Mouse (Mus musculus) right cerebral cortex, postnatal 14 days (tissue): ENCODE measurements around the gene Hmgb4.

ENCODE experiments used
- DNase-seq: peaks from one replicate; pipeline ENCODE4 v3.0.0; 2022

The Hmgb4 gene

GRCm38 (mm10) chr4:128260907-128261560 lies at the start of gene Hmgb4:
Hmgb4 (minus strand) TSS chr4:128260957.
- no peak for DNase-seq

DNA sequence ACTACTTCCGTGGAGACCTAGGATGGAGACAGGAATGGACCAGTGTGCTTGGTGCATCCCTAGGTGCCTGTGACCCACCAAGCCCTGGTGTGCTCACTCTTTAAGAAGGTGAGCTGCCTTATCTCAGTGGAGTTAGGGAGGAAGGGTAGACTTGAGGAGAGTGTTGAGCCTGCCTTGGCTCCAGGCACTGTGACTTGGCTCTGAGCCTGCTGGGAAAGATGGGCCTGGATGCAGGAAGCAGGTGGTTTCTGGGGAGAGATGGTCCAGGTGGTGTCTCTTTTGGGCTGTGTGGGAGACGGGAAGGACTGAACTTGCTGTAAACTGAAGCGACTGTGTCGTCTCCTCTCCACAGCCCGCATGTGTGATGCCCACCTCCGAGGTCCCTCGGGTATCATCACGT lies 45.3 kb upstream of the Hmgb4 start:
- no peak for DNase-seq

GRCm38 (mm10) chr4:128304049-128304448 lies 43.3 kb upstream of the Hmgb4 start:
- DNase-seq, result peak; percentile 51

- DNase-seq, result no peak
Observed at GRCm38 (mm10) chr4:128288095-128288494, 27.3 kb upstream of the Hmgb4 start.

DNA sequence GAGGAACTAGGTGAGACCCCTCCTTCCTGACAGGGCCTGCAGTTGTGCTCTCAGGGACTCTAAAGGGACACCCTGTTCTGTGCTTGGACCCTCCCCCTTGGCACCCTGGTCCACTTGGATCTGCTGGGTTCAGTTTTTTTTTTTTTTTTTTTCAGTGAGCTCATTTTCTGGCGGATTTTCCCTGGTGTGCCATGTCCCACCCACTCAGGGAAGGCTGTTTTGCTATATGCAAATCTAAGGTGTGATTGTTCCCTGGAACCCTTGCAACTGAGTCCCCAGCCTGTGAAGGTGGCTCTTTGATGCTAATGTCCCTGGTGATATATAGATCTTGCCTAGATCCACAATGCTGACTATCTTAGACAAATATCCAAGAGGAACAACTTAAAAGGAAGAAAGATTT lies 24.3 kb upstream of the Hmgb4 start:
- DNase-seq, result no peak

- no peak for DNase-seq
Observed at GRCm38 (mm10) chr4:128275586-128275985, 14.8 kb upstream of the Hmgb4 start.

- no peak for DNase-seq
Observed at GRCm38 (mm10) chr4:128275116-128275515, 14.4 kb upstream of the Hmgb4 start.

- DNase-seq, result no peak
Observed at GRCm38 (mm10) chr4:128273146-128273545, 12.4 kb upstream of the Hmgb4 start.

DNA sequence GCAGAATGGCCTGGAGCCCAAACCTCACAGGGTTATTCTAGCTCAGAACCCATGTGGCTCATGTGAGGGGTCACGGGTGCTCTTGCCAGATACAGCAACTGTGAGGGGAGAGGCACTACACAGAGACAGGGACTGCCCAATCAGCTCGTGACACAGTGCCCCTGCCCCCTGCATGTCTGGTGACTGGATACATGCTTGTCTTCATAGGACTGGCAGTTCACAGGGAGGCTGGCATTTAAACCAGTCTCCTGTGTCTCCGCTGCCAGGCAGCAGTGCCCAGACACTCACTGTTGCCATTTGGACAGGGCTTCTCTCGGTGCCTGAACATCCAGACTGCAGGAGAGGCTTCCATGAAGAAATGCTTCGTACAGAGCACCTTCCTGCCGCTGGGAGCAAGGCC lies 11.7 kb upstream of the Hmgb4 start:
- DNase-seq, result no peak

- peak; percentile 39 for DNase-seq
Observed at GRCm38 (mm10) chr4:128270931-128271330, 10.2 kb upstream of the Hmgb4 start.

DNA sequence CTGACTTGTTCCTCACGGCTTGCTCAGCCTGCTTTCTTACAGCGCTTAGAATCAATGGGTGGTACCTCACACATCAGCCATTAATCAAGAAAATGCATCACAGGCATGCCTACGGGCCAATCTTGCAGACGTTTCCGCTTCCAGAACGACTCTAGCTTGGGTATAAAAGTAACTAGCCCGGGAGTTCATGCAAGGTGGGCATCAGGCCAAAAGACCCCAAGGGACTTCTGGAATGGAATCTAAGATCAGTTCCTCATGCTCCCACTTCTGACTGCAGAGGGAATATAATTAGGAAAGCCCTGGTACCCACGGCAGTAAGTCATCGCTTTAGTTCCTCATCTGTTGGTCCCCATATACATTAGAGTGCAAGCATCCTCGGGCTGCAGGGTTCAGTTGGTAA lies 9.4 kb upstream of the Hmgb4 start:
- no peak for DNase-seq

DNA sequence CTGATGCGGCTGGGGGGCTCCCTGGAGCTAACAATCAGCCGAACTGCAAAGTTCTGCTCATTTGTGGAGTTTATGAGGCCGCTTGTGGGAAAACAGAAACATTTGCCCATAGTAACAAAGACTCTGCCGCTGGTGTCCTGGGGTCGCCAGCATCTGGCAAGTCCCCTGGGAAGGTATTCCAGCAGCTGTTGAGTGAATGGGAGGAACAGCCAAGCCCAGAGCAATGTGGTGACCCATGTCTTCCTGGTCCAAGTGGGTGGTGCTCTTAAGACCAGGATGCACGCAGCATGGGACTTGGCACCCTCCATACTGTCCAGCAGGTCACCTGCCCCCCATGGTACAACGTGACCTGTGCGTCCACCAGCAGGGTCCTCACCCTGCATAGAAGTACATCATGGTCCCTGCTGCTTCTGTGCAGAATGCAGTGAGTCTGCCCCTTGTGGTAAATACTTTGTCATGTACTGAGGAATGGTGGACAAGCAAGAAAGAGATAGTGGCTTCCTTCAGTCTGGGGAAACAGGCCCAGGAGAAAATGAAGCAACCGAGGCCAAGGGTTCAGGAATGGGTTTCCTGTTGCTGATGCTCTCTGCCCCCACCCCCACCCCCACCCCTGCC lies 8.6 kb upstream of the Hmgb4 start:
- no peak for DNase-seq

- DNase-seq, result no peak
Observed at GRCm38 (mm10) chr4:128265341-128265740, 4.6 kb upstream of the Hmgb4 start.

DNA sequence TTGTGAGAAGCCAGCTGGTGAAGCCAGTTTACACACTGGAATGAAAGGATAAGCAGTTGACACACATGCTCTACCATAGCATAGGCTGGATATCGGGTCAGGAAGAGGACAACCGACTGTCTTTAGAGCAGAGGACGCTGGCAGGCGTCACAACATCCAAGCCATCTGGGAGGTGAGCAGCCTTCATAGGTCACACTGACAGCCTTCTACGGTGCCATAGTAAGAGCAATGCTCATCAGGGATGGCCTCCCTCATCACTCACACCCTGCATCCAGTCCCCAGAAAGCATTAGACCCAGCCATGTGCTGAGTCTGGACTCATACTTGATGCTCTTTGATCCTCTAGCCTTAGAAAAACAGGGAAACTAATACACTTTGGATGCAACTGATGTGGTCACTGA lies 3.7 kb upstream of the Hmgb4 start:
- no peak for DNase-seq

- DNase-seq, result no peak
Observed at GRCm38 (mm10) chr4:128259211-128259610, 1.5 kb downstream of the Hmgb4 start.

GRCm38 (mm10) chr4:128248676-128249075 lies 12.1 kb downstream of the Hmgb4 start:
- no peak for DNase-seq

DNA sequence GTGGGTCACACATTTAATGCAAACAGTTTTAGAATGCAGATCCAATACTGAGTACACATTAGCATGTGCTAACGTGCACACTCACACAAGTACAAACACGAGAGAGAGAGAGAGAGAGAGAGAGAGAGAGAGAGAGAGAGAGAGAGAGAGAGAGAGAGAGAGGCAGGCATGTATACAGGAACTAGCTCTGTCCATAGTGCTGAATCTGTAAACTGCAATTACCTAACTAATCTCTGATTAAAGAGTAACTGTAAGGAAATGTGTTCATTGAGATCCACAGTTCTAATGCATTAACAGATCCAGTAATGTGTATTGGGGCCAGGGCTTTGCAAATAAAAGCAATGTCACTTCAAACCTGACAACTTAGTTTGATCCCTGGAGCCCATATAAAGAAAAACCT lies 15.6 kb downstream of the Hmgb4 start:
- no peak for DNase-seq

- DNase-seq, result no peak
Observed at GRCm38 (mm10) chr4:128241854-128242356, 18.9 kb downstream of the Hmgb4 start.

- no peak for DNase-seq
Observed at GRCm38 (mm10) chr4:128241075-128241853, 19.5 kb downstream of the Hmgb4 start.

- DNase-seq, result no peak
Observed at GRCm38 (mm10) chr4:128239113-128239512, 21.6 kb downstream of the Hmgb4 start.

DNA sequence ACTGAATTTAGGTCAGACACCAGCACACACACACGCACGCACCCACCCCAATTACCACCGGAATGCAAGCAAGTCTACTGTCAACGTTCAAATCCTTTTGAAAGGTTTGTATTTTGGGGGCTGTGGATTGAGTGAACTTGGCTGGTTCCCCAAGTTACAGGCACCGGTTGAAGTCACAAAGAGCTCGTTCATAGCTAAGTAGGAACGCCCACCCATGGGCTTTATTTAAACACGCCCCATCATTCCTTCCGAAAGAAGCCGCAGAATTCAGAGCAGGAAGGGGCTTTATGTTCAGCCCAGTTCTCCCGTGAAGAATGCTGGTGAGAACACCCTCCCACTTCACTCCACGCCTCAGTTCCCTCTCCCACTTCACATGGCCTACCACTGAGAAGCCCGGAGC lies 27.3 kb downstream of the Hmgb4 start:
- no peak for DNase-seq

- no peak for DNase-seq
Observed at GRCm38 (mm10) chr4:128227377-128228316, 33.1 kb downstream of the Hmgb4 start.

DNA sequence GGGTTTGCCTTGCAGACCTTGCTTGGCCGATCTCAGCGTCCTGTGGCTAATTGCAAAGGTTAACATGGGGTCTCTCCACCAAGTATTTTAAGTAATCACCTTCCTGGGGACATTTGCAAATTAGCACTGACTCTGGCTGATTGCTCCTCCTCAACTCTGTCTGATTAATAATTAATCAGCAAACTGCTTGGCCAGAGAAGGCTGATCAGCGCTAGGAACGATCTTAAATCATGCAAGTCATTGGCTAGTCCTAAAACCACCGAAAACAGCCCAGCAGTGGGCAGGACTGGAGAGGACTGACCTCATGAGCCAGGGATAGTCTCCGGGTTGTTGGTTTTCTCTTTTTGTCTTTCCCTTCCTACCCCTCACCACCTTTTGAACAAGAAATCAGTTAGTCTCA lies 36.3 kb downstream of the Hmgb4 start:
- no peak for DNase-seq
